Mouse (Mus musculus) Patski (cell line): ENCODE data around the gene Myo7a. TPM values are rescaled to one million over a fixed set of nuclear protein-coding genes. Genes with fewer than 3 reads are reported as not detected.
A peak's percentile ranks its signal among the peaks of the same experiment; 100 is the strongest.

Experiments
- ATAC-seq: fragments of 100-300 bp; one replicate; pipeline ENCODE4 v1.8.0; 2021
- CTCF ChIA-PET: fragments of 350-600 bp; sonication (Branson Sonifier 250); formaldehyde crosslinking; loops from one replicate; lab custom pipeline; 2022; ENCODE audit warnings: inconsistent platforms; lab: Charles Lee
- POLR2A ChIA-PET: fragments of 350-600 bp; sonication (Branson Sonifier 250); formaldehyde crosslinking; loops from one replicate; lab custom pipeline; 2022; ENCODE audit warnings: antibody characterized with exemption, inconsistent platforms; lab: Charles Lee
- DNase-seq: peaks from one replicate; pipeline ENCODE4 v3.0.0-alpha.2; 2011; ENCODE audit warnings: low read depth, low spot score
- H3K27me3 ChIP-seq: fragments of 371-371 bp; one replicate; pipeline ENCODE4 v1.5.1; 2021
- CTCF ChIP-seq: fragments of 100-300 bp; IDR thresholded peaks from one replicate; pipeline ENCODE4 v1.5.1; 2021
- in situ Hi-C: fragments of 300-500 bp; cut with MboI; formaldehyde crosslinking; loops from 3 replicates; pipeline ENCODE4 v1.11.1; 2018; ENCODE audit warnings: low pct_unique_long_range_greater_than_20kb, mixed read lengths
- polyA plus RNA-seq: library from polyadenylated mRNA; unstranded; gene quantifications from one replicate; pipeline ENCODE4 v1.2.3, GENCODE M21; 2021

Myo7a gene
- polyA plus RNA-seq, 1 experiment from 2014 or later: 4.0 TPM

DNA sequence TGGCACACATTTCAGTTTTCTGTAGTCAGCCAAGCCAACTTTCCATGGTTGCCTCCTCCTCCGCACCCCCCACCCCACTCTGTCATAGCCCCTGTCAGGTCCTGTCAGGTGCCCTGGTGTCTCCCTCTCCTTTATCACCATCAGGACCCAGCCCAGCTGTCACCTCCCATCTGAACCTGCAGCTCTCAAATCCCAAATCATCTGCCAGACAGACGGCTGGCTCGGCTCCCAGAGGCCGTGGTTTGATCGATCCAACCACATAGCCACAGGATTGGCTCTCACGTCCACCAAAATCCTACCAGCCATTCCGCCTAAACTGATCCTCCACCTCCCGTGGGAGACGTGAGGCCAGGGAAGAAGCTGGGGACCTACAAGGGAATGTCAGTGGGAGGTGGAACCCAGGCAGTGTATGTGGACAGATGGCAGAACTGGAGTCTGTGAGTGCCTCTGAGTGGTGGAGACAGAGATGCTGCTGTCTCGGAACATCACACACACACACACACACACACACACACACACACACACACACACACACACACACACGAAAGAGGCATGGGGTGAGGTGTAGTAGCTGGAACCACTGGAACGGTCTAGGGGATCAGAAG is 26.6 kb upstream of the Myo7a start:
- ChIA-PET CTCF (interaction anchor here (1.3 to 2.1 kb wide), 3 partner anchors 10 to 45 kb away, joined by 5 to 9 read pairs (median 7); no protein-coding TSS in a partner anchor), POLR2A (interaction anchor here (1.0 kb wide), 1 partner anchor 45 kb away, joined by 3 read pairs; no protein-coding TSS in a partner anchor)
- no peak for TF ChIP-seq CTCF
- no peak for ATAC-seq
- in situ Hi-C loops: no loop called here
- no peak for DNase-seq
- H3K27me3 ChIP-seq: no peaks in the 10 kb centered on the region

DNA sequence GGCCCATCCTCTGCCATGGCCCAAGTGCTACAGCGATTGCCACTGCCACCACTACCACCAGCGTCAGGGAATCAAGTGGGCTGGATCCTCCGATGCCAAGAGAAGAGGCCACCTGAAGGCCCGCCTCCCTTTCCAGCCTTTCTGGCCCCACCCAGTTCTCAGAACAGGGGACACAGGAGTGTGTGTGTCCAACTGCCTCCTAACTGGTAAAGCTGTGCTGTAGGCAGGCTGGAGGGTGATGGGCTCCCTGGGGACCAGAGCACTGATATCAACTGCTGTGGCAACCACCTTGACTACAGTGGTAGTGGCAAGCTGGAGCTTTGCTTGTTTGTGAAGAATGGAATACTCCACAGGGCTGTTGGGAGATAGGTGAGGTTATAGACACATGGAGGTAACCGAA is 26.1 kb upstream of the Myo7a start, which contains the start of gene Omp:
TSS of gene Omp (minus strand) at position 101 of the 400 bp plus-strand sequence.
- CTCF ChIA-PET: interaction anchor here (1.3 to 2.1 kb wide), 3 partner anchors 11 to 45 kb away, joined by 5 to 9 read pairs (median 7); no protein-coding TSS in a partner anchor
- ATAC-seq: no peak
- H3K27me3 ChIP-seq: no peaks in the 10 kb centered on the region
- POLR2A ChIA-PET: interaction anchor here (1.0 kb wide), 1 partner anchor 46 kb away, joined by 3 read pairs; no protein-coding TSS in a partner anchor
- TF ChIP-seq CTCF: no peak
- no peak for DNase-seq
- in situ Hi-C loops: no loop called here

DNA sequence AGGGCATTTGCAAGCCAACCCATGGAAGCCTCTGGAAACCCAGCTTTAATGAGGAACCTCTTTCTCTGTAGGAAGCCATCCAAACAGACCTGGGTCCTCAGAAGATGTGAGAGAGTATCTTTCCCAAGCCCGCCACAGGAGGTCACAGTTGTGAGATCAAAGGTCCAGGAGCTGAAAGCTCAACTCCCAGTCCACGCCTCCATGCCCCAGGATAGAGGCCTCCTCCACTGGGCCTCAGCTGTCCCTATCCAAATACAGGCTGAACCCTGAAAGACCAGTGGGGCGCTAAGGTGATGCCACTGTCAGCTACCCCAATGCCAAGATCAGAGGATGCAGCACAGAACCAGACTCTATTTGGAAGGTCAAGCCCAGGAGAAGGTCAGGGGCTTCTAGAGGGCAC is 23.3 kb upstream of the Myo7a start:
- ATAC-seq: no peak
- TF ChIP-seq CTCF: no peak
- no peaks in the 10 kb centered on the region for H3K27me3 ChIP-seq
- in situ Hi-C loops: no loop called here
- ChIA-PET CTCF (interaction anchor here (0.9 to 2.4 kb wide), 2 partner anchors 10 to 13 kb away, joined by 3 to 9 read pairs; no protein-coding TSS in a partner anchor), POLR2A (interaction anchor here (0.6 to 0.8 kb wide), 2 partner anchors 10 to 105 kb away, joined by 3 to 5 read pairs; no protein-coding TSS in a partner anchor)
- DNase-seq: no peak

DNA sequence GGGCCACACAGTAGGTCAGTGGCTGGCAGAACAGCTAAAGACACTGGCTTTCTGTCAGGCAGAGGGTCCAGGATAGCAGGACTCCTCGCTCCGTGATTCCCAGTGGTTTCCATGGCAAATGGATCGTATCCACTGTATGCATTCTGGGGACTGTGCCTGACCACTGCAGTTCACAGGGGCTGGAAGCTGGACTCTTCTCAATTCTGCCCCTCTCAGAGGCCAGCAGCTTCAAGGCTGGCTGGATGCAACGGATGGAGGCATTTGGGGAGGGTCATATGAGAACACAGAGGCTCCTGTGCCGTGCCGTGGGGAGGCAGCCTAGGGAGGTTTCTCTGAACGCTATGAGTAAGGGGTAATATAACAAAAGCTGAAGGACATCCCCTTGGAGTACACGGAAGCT is 22.9 kb upstream of the Myo7a start:
- ATAC-seq (no peak), DNase-seq (no peak)
- H3K27me3 ChIP-seq: no peaks in the 10 kb centered on the region
- in situ Hi-C loops: no loop called here
- POLR2A ChIA-PET: interaction anchor here (0.8 kb wide), 1 partner anchor 10 kb away, joined by 3 read pairs; no protein-coding TSS in a partner anchor
- CTCF ChIA-PET: interaction anchor here (0.9 to 2.4 kb wide), 3 partner anchors 11 to 13 kb away, joined by 3 to 9 read pairs (median 6); no protein-coding TSS in a partner anchor
- no peak for TF ChIP-seq CTCF

DNA sequence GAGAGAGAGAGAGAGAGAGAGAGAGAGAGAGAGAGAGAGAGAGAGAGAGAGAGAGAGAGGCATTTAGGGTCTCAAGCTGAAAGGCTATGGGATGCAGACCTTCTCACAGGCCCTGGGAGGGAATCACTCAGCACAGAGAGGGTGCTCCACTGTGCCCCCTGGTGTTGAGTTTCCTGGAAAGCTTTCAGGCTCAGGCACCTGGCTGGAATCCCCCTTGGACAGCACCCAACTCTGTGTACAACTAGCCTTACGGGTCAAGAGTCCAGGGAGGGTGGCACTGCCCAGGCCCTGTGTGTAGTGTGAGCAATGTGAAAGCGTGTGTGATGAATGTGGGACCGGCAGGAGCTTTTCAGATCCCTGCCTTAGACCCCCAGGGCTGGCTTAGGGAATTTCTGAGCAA is 21.9 kb upstream of the Myo7a start:
- DNase-seq (no peak), ATAC-seq (peak; percentile 31)
- TF ChIP-seq CTCF: no peak
- no peaks in the 10 kb centered on the region for H3K27me3 ChIP-seq
- in situ Hi-C loops: no loop called here
- ChIA-PET POLR2A (no interaction called here), CTCF (interaction anchor here (1.2 to 2.4 kb wide), 6 partner anchors 8 to 49 kb away, joined by 3 to 9 read pairs (median 6); no protein-coding TSS in a partner anchor)

DNA sequence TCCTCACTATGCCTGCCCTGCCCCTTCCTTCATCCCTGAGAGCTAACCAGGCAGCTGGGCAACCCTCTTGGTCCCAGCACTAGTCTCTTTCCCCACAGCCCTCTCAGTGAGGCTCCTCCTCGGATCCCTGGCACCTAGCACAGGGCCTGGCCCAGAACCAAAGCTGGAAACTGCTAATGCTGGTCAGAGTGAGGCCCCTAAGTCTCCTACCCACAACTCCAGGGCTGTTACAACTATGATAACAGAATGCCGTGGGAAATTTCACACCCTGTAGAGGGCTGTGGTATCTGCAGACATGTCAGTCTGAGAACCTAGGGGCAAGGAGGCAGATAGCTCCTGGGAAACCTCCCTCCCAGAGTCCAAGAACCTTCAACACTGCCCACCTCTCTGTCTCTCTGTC is 21.3 kb upstream of the Myo7a start:
- ATAC-seq (no peak), DNase-seq (no peak)
- in situ Hi-C loops: no loop called here
- TF ChIP-seq CTCF: no peak
- POLR2A ChIA-PET: no interaction called here
- CTCF ChIA-PET: interaction anchor here (1.4 to 2.4 kb wide), 5 partner anchors 8 to 50 kb away, joined by 5 to 9 read pairs (median 6); no protein-coding TSS in a partner anchor
- H3K27me3 ChIP-seq: no peaks in the 10 kb centered on the region

DNA sequence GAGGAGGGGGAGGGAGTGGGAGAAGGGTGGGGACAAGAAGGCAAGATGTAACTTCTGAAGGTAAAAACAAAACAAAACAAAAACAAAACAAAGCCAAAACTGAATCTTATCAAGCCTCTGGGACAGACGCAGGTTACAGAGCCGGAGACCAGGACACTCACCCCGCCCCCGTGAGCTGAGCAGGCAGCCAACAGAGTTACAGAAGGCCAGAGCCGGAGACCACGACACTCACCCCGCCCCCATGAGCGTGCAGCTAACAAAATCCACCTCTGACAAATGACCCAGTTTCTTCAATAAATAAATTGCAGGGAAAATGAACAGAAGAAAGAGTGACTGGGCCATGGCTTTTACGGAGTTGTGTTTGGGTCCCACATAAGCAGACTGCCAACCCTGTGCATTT is 19.9 kb upstream of the Myo7a start:
- POLR2A ChIA-PET: no interaction called here
- in situ Hi-C loops: no loop called here
- TF ChIP-seq CTCF: no peak
- H3K27me3 ChIP-seq: no peaks in the 10 kb centered on the region
- CTCF ChIA-PET: no interaction called here
- ATAC-seq (no peak), DNase-seq (no peak)

DNA sequence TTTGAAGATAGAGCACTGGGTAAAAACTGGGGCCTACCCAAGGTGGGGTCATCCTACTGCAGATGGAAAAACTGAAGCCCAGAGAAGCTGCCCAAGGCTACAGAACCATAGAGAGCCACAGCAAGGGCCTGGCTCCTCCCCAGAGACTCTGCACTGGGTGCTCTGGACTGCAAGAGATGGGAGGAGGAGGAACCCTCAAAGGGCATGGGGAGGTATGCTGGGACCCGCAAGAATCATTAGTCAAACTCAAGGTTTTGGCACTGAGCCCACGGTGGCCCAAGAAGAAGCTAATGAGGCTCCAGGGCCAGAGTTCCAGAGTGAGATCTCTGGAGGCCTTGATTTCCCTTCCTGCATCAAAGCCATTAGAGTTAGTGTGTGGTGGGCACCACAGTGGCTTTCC is 18.7 kb upstream of the Myo7a start:
- TF ChIP-seq CTCF: no peak
- CTCF ChIA-PET: interaction anchor here (0.9 to 1.6 kb wide), 2 partner anchors 9 to 13 kb away, joined by 3 to 4 read pairs; no protein-coding TSS in a partner anchor
- POLR2A ChIA-PET: interaction anchor here (0.7 to 1.5 kb wide), 2 partner anchors 10 to 52 kb away, joined by 3 to 4 read pairs; no protein-coding TSS in a partner anchor
- no peaks in the 10 kb centered on the region for H3K27me3 ChIP-seq
- ATAC-seq (no peak), DNase-seq (no peak)
- in situ Hi-C loops: no loop called here

DNA sequence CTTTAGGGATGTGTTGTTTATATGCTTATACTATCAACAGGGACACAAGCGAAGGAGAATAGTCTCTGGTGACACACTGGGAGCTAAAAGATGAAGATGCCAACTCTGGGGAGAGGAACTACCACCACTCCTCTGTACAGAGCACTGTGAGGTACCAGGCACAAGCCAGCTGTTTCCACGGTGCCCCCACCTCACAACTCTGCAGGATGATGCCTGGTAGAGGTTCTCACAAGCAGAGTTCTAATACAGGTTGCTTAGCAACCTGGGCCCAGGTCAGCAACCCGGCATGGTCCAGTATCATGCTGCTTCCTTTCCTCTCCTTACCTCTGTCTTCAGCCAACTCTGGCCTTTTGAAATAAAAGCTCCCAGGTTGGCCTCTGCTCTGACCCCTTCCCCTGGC is 18.3 kb upstream of the Myo7a start:
- in situ Hi-C loops: no loop called here

DNA sequence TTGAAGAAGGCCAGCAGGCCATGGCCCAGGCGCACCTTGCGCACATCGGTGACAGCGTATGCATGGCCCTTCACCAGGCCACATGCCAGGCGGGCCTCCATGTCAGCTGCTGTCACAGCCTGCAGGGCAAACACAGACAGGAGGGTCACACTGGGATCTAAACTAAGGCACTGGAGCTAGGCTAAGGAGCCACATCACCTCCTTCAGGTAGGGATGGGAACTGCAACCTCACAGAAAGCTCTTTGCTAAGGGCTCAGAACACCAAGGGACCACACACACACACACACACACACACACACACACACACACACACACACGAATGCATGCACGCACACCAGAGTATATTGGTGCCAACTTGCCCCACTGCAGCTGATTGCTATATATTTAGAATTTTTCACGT is 12.4 kb upstream of the Myo7a start:
- DNase-seq (no peak), ATAC-seq (no peak)
- TF ChIP-seq CTCF: no peak
- no peaks in the 10 kb centered on the region for H3K27me3 ChIP-seq
- in situ Hi-C loops: no loop called here
- ChIA-PET POLR2A (interaction anchor here (0.9 to 1.2 kb wide), 2 partner anchors 11 to 59 kb away, joined by 3 read pairs; no protein-coding TSS in a partner anchor), CTCF (interaction anchor here (0.8 to 1.5 kb wide), 5 partner anchors 9 to 59 kb away, joined by 3 to 6 read pairs (median 4); partner anchors contain the start of gene Myo7a)

More for the DNA sequence above, 18.3 kb upstream of the Myo7a start:
- ChIA-PET CTCF (interaction anchor here (0.9 to 1.6 kb wide), 3 partner anchors 9 to 54 kb away, joined by 3 to 4 read pairs (median 3); no protein-coding TSS in a partner anchor), POLR2A (interaction anchor here (0.7 to 1.5 kb wide), 2 partner anchors 10 to 53 kb away, joined by 3 to 4 read pairs; no protein-coding TSS in a partner anchor)
- no peak for TF ChIP-seq CTCF
- DNase-seq: no peak
- H3K27me3 ChIP-seq: no peaks in the 10 kb centered on the region
- ATAC-seq: no peak
